Mouse (Mus musculus) midbrain, embryonic 16.5 days (tissue): ENCODE measurements at regions not wholly inside any gene's neighbourhood (a gene's known extent, or its start where the extent isn't known, plus 50 kb on each side); places are given as distances from the start of the nearest gene placed in this dataset.

Source experiments
- ATAC-seq: fragments of 200-750 bp; cut with Nextera tagmentation; 2 replicates; pipeline ENCODE4 v1.8.0; 2017; ENCODE audit warnings: moderate TSS enrichment
- H3K27ac ChIP-seq: fragments of 300-500 bp; sonication (generic); 2 replicates; pipeline ENCODE4 v1.5.1; 2014; ENCODE audit warnings: mild to moderate bottlenecking, low read length, mixed read lengths
- H3K27me3 ChIP-seq: fragments of 300-500 bp; sonication (generic); 2 replicates; pipeline ENCODE4 v1.6.1; 2014; ENCODE audit warnings: low read depth, low read length, mixed read lengths; ENCODE audit not compliant: control insufficient read depth, insufficient read depth
- H3K36me3 ChIP-seq: fragments of 300-500 bp; sonication (generic); 2 replicates; pipeline ENCODE4 v1.6.1; 2014; ENCODE audit warnings: mild to moderate bottlenecking, low read length, moderate library complexity, mixed read lengths; ENCODE audit not compliant: control insufficient read depth, insufficient read depth
- H3K4me1 ChIP-seq: fragments of 300-500 bp; sonication (generic); 2 replicates; pipeline ENCODE4 v1.6.1; 2014; ENCODE audit warnings: mild to moderate bottlenecking, low read length, mixed read lengths; ENCODE audit not compliant: control insufficient read depth, insufficient read depth
- H3K4me2 ChIP-seq: fragments of 300-500 bp; sonication (generic); 2 replicates; pipeline ENCODE4 v1.6.1; 2014; ENCODE audit warnings: mild to moderate bottlenecking, low read length, mixed read lengths
- H3K4me3 ChIP-seq: fragments of 300-500 bp; sonication (generic); 2 replicates; pipeline ENCODE4 v1.5.1; 2014; ENCODE audit warnings: low read depth, mild to moderate bottlenecking, low read length, moderate library complexity, mixed read lengths
- H3K9ac ChIP-seq: fragments of 300-500 bp; sonication (generic); 2 replicates; pipeline ENCODE4 v1.6.1; 2014; ENCODE audit warnings: low read depth, low read length, mixed read lengths
- H3K9me3 ChIP-seq: fragments of 300-500 bp; sonication (generic); replicated peaks from 2 replicates; pipeline ENCODE4 v1.6.1; 2014; ENCODE audit warnings: mild to moderate bottlenecking, low read length, mixed read lengths; ENCODE audit not compliant: control insufficient read depth, poor library complexity, severe bottlenecking
- WGBS: fragments of 180-500 bp; shearing (Covaris S2); extraction: QIAGEN DNeasy Blood & Tissue Kit; methylation state at CpG from one replicate; pipeline ENCODE4 v1.1.7; 2014; 5-methylcytosine and 5-hydroxymethylcytosine counted together

DNA sequence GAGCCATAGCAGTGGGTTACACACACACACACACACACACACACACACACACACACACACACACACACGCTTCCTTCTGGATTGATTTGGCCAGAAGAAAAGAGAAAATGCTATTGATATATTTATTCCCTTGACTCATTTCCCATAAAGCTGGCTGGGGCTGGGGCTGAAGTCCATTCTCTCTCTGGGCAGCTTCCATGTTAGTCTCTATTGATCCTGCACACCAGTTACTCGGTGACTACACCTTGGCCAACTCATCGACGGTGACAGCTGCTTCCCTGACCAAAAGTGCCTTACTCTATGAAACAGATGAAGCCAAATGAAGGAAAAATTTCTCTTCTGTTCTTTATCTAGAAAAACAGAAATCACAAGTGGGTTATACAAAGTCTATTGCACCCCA is 82.1 kb downstream of the Snx18 start:
- H3K36me3 ChIP-seq: no peaks in the 10 kb centered on the region
- H3K9me3 ChIP-seq: no peaks in the 10 kb centered on the region
- H3K27me3 ChIP-seq: no peaks in the 10 kb centered on the region
- H3K27ac ChIP-seq: no peak overlapping the region
- H3K4me1 ChIP-seq: peaks cover 3% of the 10 kb centered on the region; the same call in 1 of the 2 replicates
- H3K4me2 ChIP-seq: no peak overlapping the region
- no peak for ATAC-seq
- H3K9ac ChIP-seq: no peak overlapping the region
- WGBS: 81% methylated on average over 4 of the region's 4 CpGs
- no peak overlapping the region for H3K4me3 ChIP-seq

GRCm38 (mm10) chr13:113534664-113535455 is 83.5 kb downstream of the Snx18 start:
- Histone ChIP-seq H3K4me2 (no peak overlapping the region), H3K9me3 (no peaks in the 10 kb centered on the region), H3K27me3 (no peaks in the 10 kb centered on the region), H3K4me3 (no peak overlapping the region), H3K4me1 (peaks cover 3% of the 10 kb centered on the region; the same call in 1 of the 2 replicates), H3K9ac (no peak overlapping the region), H3K27ac (no peak overlapping the region), H3K36me3 (no peaks in the 10 kb centered on the region)
- 94% methylated on average over 8 of the region's 8 CpGs for WGBS
- no peak for ATAC-seq

DNA sequence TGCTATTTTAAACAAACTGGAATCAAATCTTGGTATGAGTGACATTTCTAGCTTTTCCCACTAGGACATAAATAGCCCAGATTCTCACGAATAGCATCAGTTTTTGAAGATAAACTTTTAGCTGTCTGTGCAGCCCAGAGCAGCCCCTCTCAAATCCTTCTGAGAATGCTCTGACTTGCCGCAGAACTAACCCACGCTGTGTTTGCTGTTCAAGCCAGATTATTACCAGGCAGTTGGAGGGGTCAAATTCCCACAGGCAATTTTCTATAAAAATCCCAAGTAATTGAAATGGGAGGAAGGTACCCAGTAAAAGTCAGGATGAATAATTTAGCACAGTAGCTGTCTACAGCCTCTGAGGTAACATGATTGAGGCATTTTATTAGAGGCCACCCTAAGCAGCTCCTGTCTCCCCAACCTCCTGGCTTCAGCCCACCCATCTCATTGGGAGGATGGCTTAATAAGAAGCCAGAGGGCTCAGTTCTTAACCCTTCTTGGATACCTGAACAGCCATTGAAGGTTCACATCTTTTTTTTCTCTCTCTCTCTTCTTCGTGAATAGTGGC is 84.4 kb downstream of the Snx18 start:
- H3K27me3 ChIP-seq: no peaks in the 10 kb centered on the region
- H3K36me3 ChIP-seq: no peaks in the 10 kb centered on the region
- 44% methylated on average over 4 of the region's 4 CpGs for WGBS
- H3K4me3 ChIP-seq: no peak overlapping the region
- H3K9me3 ChIP-seq: no peaks in the 10 kb centered on the region
- H3K27ac ChIP-seq: no peak overlapping the region
- ATAC-seq: peak; percentile 88
- H3K4me1 ChIP-seq: peaks cover 3% of the 10 kb centered on the region; the same call in 1 of the 2 replicates
- no peak overlapping the region for H3K4me2 ChIP-seq
- no peak overlapping the region for H3K9ac ChIP-seq

GRCm38 (mm10) chr13:113526997-113527396 is 91.4 kb downstream of the Snx18 start:
- no peak overlapping the region for H3K9ac ChIP-seq
- H3K4me3 ChIP-seq: no peak overlapping the region
- WGBS: 85% methylated on average over 6 of the region's 6 CpGs
- H3K36me3 ChIP-seq: no peaks in the 10 kb centered on the region
- no peaks in the 10 kb centered on the region for H3K27me3 ChIP-seq
- ATAC-seq: no peak
- H3K4me1 ChIP-seq: no peaks in the 10 kb centered on the region
- H3K27ac ChIP-seq: no peak overlapping the region
- H3K4me2 ChIP-seq: no peak overlapping the region
- no peaks in the 10 kb centered on the region for H3K9me3 ChIP-seq

- 74% methylated on average over 5 of the region's 5 CpGs for WGBS
- no peak overlapping the region for H3K4me3 ChIP-seq
- H3K9ac ChIP-seq: no peak overlapping the region
- no peaks in the 10 kb centered on the region for H3K36me3 ChIP-seq
- no peak overlapping the region for H3K4me2 ChIP-seq
- no peaks in the 10 kb centered on the region for H3K9me3 ChIP-seq
- no peaks in the 10 kb centered on the region for H3K27me3 ChIP-seq
- H3K27ac ChIP-seq: no peak overlapping the region
- no peak for ATAC-seq
- no peaks in the 10 kb centered on the region for H3K4me1 ChIP-seq
Measured at GRCm38 (mm10) chr13:113523503-113523902, 94.9 kb downstream of the Snx18 start.

DNA sequence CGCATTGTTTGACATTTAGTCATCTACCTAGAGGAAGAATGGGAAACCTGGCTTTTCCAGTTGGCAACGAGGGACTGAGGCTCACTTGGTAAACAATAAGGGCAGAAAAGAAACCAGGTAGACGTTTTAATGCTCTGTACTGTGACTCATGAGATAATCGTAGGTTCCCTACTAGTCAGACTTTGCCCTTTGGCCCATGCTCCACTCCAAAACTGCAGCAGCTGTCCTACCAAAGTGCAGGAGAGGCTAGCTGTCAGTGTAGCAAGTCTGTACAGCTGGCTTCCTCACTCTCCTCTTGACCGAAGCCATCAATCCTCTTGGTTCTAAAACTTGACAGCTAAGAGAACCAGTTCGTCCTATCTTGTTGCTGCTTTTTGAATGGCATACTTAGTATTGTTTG is 100.2 kb downstream of the Snx18 start:
- H3K36me3 ChIP-seq: no peaks in the 10 kb centered on the region

DNA sequence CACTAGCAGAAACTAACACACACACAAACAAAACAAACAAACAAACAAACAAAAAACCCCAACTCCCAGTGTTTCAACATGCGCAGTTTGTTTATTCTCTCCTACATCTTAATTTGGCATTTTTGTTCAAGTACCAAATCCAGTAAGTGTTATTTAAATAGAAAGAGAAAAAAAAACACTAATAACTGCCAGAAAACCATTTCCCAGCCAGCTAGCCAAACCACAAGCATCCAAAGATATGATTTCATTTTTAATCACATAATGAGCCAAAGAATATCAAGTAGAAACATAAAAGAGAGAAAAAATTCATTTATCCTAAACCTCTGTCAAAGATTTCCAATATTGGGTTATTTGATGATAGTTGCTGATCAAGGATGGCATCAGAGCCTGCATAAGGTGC is 102.3 kb downstream of the Snx18 start:
- H3K4me1 ChIP-seq: no peaks in the 10 kb centered on the region
- ATAC-seq: no peak
- no peak overlapping the region for H3K4me3 ChIP-seq
- H3K27me3 ChIP-seq: no peaks in the 10 kb centered on the region
- no peaks in the 10 kb centered on the region for H3K9me3 ChIP-seq
- H3K27ac ChIP-seq: no peak overlapping the region
- H3K9ac ChIP-seq: no peak overlapping the region
- no peaks in the 10 kb centered on the region for H3K36me3 ChIP-seq
- H3K4me2 ChIP-seq: no peak overlapping the region
- WGBS: 100% methylated on average over 1 of the region's 1 CpGs

More for the DNA sequence above, 100.2 kb downstream of the Snx18 start:
- no peaks in the 10 kb centered on the region for H3K27me3 ChIP-seq
- no peak overlapping the region for H3K9ac ChIP-seq
- H3K4me3 ChIP-seq: no peak overlapping the region
- no peak overlapping the region for H3K4me2 ChIP-seq
- no peak overlapping the region for H3K27ac ChIP-seq
- H3K9me3 ChIP-seq: no peaks in the 10 kb centered on the region
- 88% methylated on average over 6 of the region's 6 CpGs for WGBS
- H3K4me1 ChIP-seq: no peaks in the 10 kb centered on the region
- no peak for ATAC-seq

DNA sequence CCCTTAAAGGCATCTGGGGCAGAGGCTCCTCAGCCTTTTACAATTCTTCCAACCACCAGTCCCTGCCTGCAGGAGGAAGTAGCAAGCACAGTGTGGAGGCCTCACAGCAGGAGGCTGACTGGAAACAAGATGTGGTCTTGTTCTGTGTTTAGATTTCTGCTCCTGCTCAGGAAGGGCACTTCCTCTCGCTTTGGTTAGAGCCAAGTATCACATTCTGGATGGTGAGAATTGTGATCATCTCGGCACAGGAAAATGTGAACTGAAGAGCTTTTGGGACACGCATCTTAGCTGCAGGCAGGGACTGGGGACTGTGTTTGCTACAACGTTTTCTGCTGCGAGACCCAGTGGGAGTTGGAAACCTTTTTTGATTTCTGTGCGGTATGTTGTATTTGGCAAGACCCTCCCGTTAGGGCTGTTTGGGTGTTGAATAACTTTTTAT is 103.2 kb downstream of the Snx18 start:
- H3K4me3 ChIP-seq: no peak overlapping the region
- H3K27me3 ChIP-seq: no peaks in the 10 kb centered on the region
- H3K9me3 ChIP-seq: no peaks in the 10 kb centered on the region
- no peaks in the 10 kb centered on the region for H3K36me3 ChIP-seq
- no peaks in the 10 kb centered on the region for H3K4me1 ChIP-seq
- H3K27ac ChIP-seq: no peak overlapping the region
- H3K4me2 ChIP-seq: no peak overlapping the region
- WGBS: 57% methylated on average over 7 of the region's 7 CpGs
- ATAC-seq: no peak
- no peak overlapping the region for H3K9ac ChIP-seq

GRCm38 (mm10) chr13:113509403-113510185 is 108.8 kb downstream of the Snx18 start:
- 76% methylated on average over 10 of the region's 10 CpGs for WGBS
- Histone ChIP-seq H3K4me1 (no peaks in the 10 kb centered on the region), H3K9ac (no peak overlapping the region), H3K27ac (no peak overlapping the region), H3K4me3 (no peak overlapping the region), H3K4me2 (no peak overlapping the region), H3K36me3 (no peaks in the 10 kb centered on the region), H3K9me3 (no peaks in the 10 kb centered on the region), H3K27me3 (no peaks in the 10 kb centered on the region)
- ATAC-seq: no peak
